Mouse (Mus musculus) thymus, adult 2 months (tissue): ENCODE measurements around the gene Krtap28-13.

Experiments
- CTCF ChIP-seq: fragments of 200-500 bp; IDR thresholded peaks from 2 replicates; pipeline ENCODE4 v1.5.1; 2012; ENCODE audit warnings: mild to moderate bottlenecking, control low read depth, low read length, moderate library complexity, borderline replicate concordance; ENCODE audit not compliant: control insufficient read depth, poor library complexity, insufficient read depth; ENCODE audit errors: extremely low read depth
- POLR2A ChIP-seq: fragments of 200-500 bp; IDR thresholded peaks from 2 replicates; pipeline ENCODE4 v1.6.1; 2012; ENCODE audit warnings: mild to moderate bottlenecking, low read length, control low read depth, moderate library complexity; ENCODE audit not compliant: control insufficient read depth, poor library complexity, insufficient read depth; ENCODE audit errors: extremely low read depth

GRCm38 (mm10) chr1:83067205-83067604 is 6.5 kb downstream of the Krtap28-13 start:
- TF ChIP-seq CTCF (no peak), POLR2A (no peak)
